Mouse (Mus musculus) bone marrow macrophage, adult 2 months (primary cell): ENCODE data around the gene Stra6. TPM values are rescaled to one million over a fixed set of nuclear protein-coding genes. Genes with fewer than 3 reads are reported as not detected.

Experiments
- H3K27ac ChIP-seq: 2 replicates; pipeline ENCODE4 v1.5.1; 2012; ENCODE audit warnings: low read depth, low read length; ENCODE audit not compliant: insufficient read depth
- H3K4me1 ChIP-seq: 2 replicates; pipeline ENCODE4 v1.6.1; 2012; ENCODE audit warnings: low read length; ENCODE audit not compliant: control insufficient read depth, insufficient read depth
- H3K4me3 ChIP-seq: 2 replicates; pipeline ENCODE4 v1.5.1; 2012; ENCODE audit warnings: mild to moderate bottlenecking, low read length, moderate library complexity; ENCODE audit not compliant: insufficient read depth
- CTCF ChIP-seq: IDR thresholded peaks from 2 replicates; pipeline ENCODE4 v1.5.1; 2012; ENCODE audit warnings: low read depth, mild to moderate bottlenecking, low read length, moderate library complexity
- POLR2A ChIP-seq: IDR thresholded peaks from 2 replicates; pipeline ENCODE4 v1.6.1; 2012; ENCODE audit warnings: mild to moderate bottlenecking, low read depth, low read length, borderline replicate concordance
- polyA plus RNA-seq: library from polyadenylated mRNA; stranded (reverse); fragments of >200 nt; gene quantifications from 2 replicates; pipeline ENCODE4 v1.2.4, GENCODE M21; 2012; ENCODE audit not compliant: missing spikeins, insufficient read depth, insufficient read length

Gene Stra6
- polyA plus RNA-seq, 1 experiment: not detected

GRCm38 (mm10) chr9:58184456-58184855, 120.9 kb downstream of the Stra6 start:
- Histone ChIP-seq H3K27ac (no peak overlapping the region), H3K4me1 (no peaks in the 10 kb centered on the region), H3K4me3 (no peak overlapping the region)
- no peak for TF ChIP-seq CTCF
- TF ChIP-seq POLR2A: no peak

- no peak for TF ChIP-seq CTCF
- TF ChIP-seq POLR2A: no peak
- Histone ChIP-seq H3K27ac (no peak overlapping the region), H3K4me3 (no peak overlapping the region), H3K4me1 (no peaks in the 10 kb centered on the region)
Measured at GRCm38 (mm10) chr9:58194222-58194621, 130.6 kb downstream of the Stra6 start.

GRCm38 (mm10) chr9:58195671-58196070, 132.1 kb downstream of the Stra6 start:
- H3K4me1 ChIP-seq: 0 out of 2 replicates have a peak, but pooled peaks cover 2% of the 10 kb centered on the region
- no peak overlapping the region for H3K27ac ChIP-seq
- H3K4me3 ChIP-seq: no peak overlapping the region
- TF ChIP-seq CTCF (no peak), POLR2A (no peak)

DNA sequence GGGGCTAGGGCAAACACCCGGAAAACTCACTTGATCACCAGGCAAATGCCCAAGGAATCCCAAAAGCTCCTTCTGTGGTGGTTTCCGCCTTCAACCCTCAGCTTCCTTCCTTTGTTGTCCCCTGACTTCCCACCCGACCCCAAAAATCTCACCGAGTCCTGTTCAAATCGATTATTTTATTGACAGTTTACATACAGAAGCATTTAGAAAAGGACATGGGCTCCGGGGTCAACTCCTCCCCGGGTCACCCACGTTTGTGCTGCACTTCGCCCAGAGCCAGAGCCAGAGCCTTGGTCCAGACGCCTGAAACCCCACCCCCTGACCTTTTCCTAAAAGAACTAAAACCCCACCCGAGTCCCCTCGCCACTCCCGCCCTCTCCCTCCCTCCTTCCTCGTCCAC, 132.6 kb downstream of the Stra6 start:
- H3K4me1 ChIP-seq: 0 out of 2 replicates have a peak, but pooled peaks cover 2% of the 10 kb centered on the region
- H3K4me3 ChIP-seq: no peak overlapping the region
- TF ChIP-seq CTCF (no peak), POLR2A (no peak)
- no peak overlapping the region for H3K27ac ChIP-seq

- TF ChIP-seq CTCF (no peak; the same call in 1 of the 2 replicates), POLR2A (no peak)
- H3K4me1 ChIP-seq: 0 out of 2 replicates have a peak, but pooled peaks cover 2% of the 10 kb centered on the region
- no peak overlapping the region for H3K4me3 ChIP-seq
- H3K27ac ChIP-seq: no peak overlapping the region
Measured at GRCm38 (mm10) chr9:58196610-58197567, 133.3 kb downstream of the Stra6 start.

GRCm38 (mm10) chr9:58197781-58198701, 134.5 kb downstream of the Stra6 start:
- Histone ChIP-seq H3K4me3 (no peak overlapping the region), H3K27ac (no peak overlapping the region), H3K4me1 (0 out of 2 replicates have a peak, but pooled peaks cover 2% of the 10 kb centered on the region)
- TF ChIP-seq CTCF (peak; percentile 52), POLR2A (no peak)

DNA sequence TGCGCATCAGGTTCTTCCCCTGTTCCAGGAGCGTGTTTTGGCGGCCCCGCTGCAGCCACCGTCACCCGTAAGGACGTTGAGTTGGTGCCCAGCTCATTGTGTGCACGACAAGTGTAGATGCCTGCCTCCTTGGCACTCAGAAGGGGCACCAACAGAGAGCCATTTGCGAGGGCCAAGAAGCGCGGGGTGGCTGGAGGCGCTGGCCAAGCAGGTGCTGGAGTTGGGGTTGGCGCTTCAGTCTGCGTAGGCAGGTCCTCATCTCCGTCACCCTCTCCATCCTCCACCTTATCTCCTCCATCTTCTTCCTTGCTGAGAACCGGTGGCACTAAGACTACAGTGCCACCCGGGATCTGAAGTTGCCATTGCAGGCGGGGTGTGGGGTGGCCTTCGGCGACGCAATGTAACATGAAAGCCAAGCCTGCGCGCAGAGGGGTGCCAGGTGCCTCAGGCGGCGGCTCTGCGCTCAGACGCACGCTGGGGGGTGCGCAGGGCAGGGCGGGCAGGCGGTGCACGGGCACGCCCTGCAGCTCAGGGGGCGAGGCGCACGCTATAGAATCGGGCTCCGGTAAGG, 135.3 kb downstream of the Stra6 start:
- Histone ChIP-seq H3K4me1 (0 out of 2 replicates have a peak, but pooled peaks cover 2% of the 10 kb centered on the region), H3K4me3 (no peak overlapping the region), H3K27ac (no peak overlapping the region)
- TF ChIP-seq CTCF (no peak), POLR2A (no peak)

DNA sequence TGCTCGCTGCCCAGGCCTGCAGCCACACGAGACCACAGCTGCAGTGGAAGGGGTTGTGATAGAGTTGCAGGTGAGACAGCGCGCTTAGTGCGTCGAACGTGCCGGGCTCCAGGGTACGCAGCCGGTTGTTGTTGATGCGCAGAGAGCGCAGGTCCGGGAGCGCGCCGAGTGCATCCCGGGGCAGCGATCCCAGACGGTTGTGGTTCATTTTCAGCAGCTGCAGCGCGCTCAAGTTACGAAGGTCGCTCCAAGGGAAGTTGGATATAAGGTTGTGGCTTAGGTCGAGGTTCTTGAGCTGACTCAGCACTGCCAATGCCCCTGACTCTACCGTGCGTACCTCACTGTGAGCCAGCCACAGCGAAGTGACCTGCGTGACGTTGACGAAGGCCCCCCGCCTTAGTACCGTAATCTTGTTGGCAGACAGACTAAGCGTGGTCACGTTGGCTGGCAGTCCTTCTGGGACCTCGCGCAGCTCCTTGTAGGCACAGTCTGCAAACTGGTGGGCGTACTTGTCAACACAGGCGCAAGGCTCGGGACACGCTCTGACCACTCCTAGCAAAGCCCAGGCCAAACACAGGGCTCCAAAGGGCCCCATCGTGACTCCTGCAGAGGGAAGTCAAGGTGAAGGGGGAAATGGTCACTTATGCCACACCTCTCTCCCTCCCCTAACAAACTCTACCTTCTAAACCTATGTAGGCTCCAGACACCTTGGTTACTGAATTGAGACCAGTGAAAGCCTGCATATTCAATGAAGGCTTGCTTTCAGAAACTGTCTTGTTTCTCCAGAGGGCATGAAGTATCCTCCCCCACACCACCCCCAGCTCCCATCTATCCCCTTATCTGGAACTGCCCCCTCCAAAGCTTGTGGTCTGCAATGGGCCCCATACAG, 136.0 kb downstream of the Stra6 start:
- TF ChIP-seq POLR2A (no peak), CTCF (no peak)
- 0 out of 2 replicates have a peak, but pooled peaks cover 2% of the 10 kb centered on the region for H3K4me1 ChIP-seq
- no peak overlapping the region for H3K27ac ChIP-seq
- H3K4me3 ChIP-seq: no peak overlapping the region
